Mouse (Mus musculus) stomach, embryonic 16.5 days (tissue): ENCODE data around the gene Mapk12. TPM values are rescaled to one million over a fixed set of nuclear protein-coding genes. Genes with fewer than 3 reads are reported as not detected.

Source experiments
- microRNA-seq: library from miRNA; unstranded; fragments of <30 nt; microRNA quantifications from one replicate; pipeline ENCODE4, GENCODE M21; 2016
- polyA plus RNA-seq: library from polyadenylated mRNA; unstranded; fragments of >200 nt; fragmentation: Nextera tagmentation; extraction: Ambion mirVana; gene quantifications from 2 replicates; pipeline ENCODE4 v1.2.1, GENCODE M21; 2015

Gene Mapk12
- polyA plus RNA-seq, 1 experiment from 2014 or later = 6.0 TPM

Small RNA genes lying within 50 kb of the gene (microRNA-seq; reads per million reads assigned to microRNA genes)
- gene Mir6958 = 1.7 reads per million, percentile 2 among the genes with 10 or more reads in this experiment
- 0.50 reads per million for gene Mir7118

Other genes starting within 250 kb of the Mapk12 start
- not detected in 2 replicates for gene Ttll8, start 186.3 kb downstream of the Mapk12 start, polyA plus RNA-seq
- not detected in 2 replicates for gene Mlc1, start 161.7 kb downstream of the Mapk12 start, polyA plus RNA-seq
- not detected in 2 replicates for gene Mov10l1, start 157.8 kb downstream of the Mapk12 start, polyA plus RNA-seq
- 0.40 and 1.2 TPM in 2 replicates for gene Panx2, start 81.0 kb downstream of the Mapk12 start, polyA plus RNA-seq
- 59.9 and 70.2 TPM in 2 replicates for gene Trabd, start 65.6 kb downstream of the Mapk12 start, polyA plus RNA-seq
- 13.4 and 15.0 TPM in 2 replicates for gene Selenoo, start 51.6 kb downstream of the Mapk12 start, polyA plus RNA-seq
- 13.2 and 13.5 TPM in 2 replicates for gene Tubgcp6, start 17.6 kb downstream of the Mapk12 start, polyA plus RNA-seq
- 23.7 and 26.0 TPM in 2 replicates for gene Hdac10, start 12.0 kb downstream of the Mapk12 start, polyA plus RNA-seq
- 5.1 and 6.0 TPM in 2 replicates for gene Mapk11, start 8.9 kb upstream of the Mapk12 start, polyA plus RNA-seq
- 153 and 178 TPM in 2 replicates for gene Plxnb2, start 40.1 kb upstream of the Mapk12 start, polyA plus RNA-seq
- gene Dennd6b, start 55.8 kb upstream of the Mapk12 start, polyA plus RNA-seq = 13.4 and 15.0 TPM in 2 replicates
- 20.2 and 24.4 TPM in 2 replicates for gene Ppp6r2, start 70.8 kb upstream of the Mapk12 start, polyA plus RNA-seq
- gene Sbf1, start 174.6 kb upstream of the Mapk12 start, polyA plus RNA-seq = 47.6 and 49.5 TPM in 2 replicates
- gene Adm2, start 182.0 kb upstream of the Mapk12 start, polyA plus RNA-seq = 0.71 and 0.99 TPM in 2 replicates
- gene Miox, start 193.7 kb upstream of the Mapk12 start, polyA plus RNA-seq = 0.54 and 0.66 TPM in 2 replicates
- gene Lmf2, start 215.0 kb upstream of the Mapk12 start, polyA plus RNA-seq = 66.9 and 79.1 TPM in 2 replicates
- 150 and 166 TPM in 2 replicates for gene Ncaph2, start 215.0 kb upstream of the Mapk12 start, polyA plus RNA-seq
- 6.0 and 6.1 TPM in 2 replicates for gene Sco2, start 233.1 kb upstream of the Mapk12 start, polyA plus RNA-seq
- gene Tymp, start 236.3 kb upstream of the Mapk12 start, polyA plus RNA-seq = 1.3 and 1.4 TPM in 2 replicates
- gene Odf3b, start 238.6 kb upstream of the Mapk12 start, polyA plus RNA-seq = 0.54 and 0.94 TPM in 2 replicates
- 0.04 TPM in 1 of 2 replicates, not detected in the other for gene Klhdc7b, start 244.2 kb upstream of the Mapk12 start, polyA plus RNA-seq